Mouse (Mus musculus) embryonic fibroblast, embryonic 13.5 days (primary cell): ENCODE measurements around the gene Maml3.

ENCODE experiments used
- CTCF ChIP-seq: IDR thresholded peaks from 2 replicates; pipeline ENCODE4 v1.5.1; 2011; ENCODE audit warnings: mild to moderate bottlenecking, control low read depth, low read length, moderate library complexity, borderline replicate concordance; ENCODE audit not compliant: insufficient read depth
- POLR2A ChIP-seq: IDR thresholded peaks from 2 replicates; pipeline ENCODE4 v1.6.1; 2011; ENCODE audit warnings: low read depth, mild to moderate bottlenecking, control low read depth, low read length, moderate library complexity

DNA sequence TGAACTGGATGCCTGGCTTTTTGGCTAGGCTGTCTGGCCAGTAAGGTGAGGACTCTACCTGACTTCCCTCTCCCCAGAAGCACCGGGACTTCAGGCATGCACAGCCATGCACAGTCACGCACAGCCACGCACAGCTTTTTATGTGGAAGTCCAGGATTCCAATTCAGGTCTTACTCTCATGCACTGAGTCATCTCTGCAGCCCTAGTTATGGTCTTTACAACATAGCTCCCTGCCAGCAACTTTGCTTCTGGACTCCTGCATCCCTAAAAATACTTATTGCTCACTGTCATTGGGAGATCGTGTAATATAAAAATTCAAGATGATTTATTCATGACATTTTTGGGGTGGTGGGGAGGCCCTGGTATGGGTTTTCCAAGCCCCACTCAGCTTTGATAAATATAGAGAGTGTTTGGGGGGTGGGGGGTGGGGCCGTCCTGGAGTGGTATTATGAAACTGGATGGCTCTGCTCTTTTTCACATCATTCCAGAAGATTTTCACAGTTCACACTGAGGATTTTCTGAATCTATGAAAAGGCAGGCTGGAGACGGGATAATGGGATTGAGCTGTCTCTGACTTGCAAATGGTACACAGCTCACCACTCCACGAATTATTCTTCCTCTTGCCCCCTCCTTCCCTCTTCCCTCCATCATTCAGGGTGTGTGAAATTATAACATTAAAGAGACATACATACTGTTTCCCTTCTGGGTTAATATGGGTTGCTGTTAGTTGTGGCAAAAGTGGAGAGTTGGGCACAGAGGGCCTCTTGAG is 288.2 kb downstream of the Maml3 start:
- TF ChIP-seq CTCF (no peak), POLR2A (no peak)
